Mouse (Mus musculus) hindbrain, embryonic 15.5 days (tissue): ENCODE results near the gene Olfr65. TPM values are rescaled to one million over a fixed set of nuclear protein-coding genes. Genes with fewer than 3 reads are reported as not detected.

Experiments
- ATAC-seq: fragments of 200-750 bp; cut with Nextera tagmentation; 2 replicates; pipeline ENCODE4 v1.8.0; 2017; ENCODE audit warnings: low read depth, moderate number of reproducible peaks, moderate TSS enrichment; ENCODE audit not compliant: low FRiP score
- H3K27ac ChIP-seq: fragments of 300-500 bp; sonication (generic); replicated peaks from 2 replicates; pipeline ENCODE4 v1.5.1; 2015; ENCODE audit warnings: mild to moderate bottlenecking, inconsistent platforms
- H3K27me3 ChIP-seq: fragments of 300-500 bp; sonication (generic); 2 replicates; pipeline ENCODE4 v1.6.1; 2015; ENCODE audit warnings: control low read depth, inconsistent platforms
- H3K36me3 ChIP-seq: fragments of 300-500 bp; sonication (generic); 2 replicates; pipeline ENCODE4 v1.6.1; 2015; ENCODE audit warnings: control low read depth, inconsistent platforms
- H3K4me1 ChIP-seq: fragments of 300-500 bp; sonication (generic); replicated peaks from 2 replicates; pipeline ENCODE4 v1.6.1; 2015; ENCODE audit warnings: control low read depth, inconsistent platforms
- H3K4me2 ChIP-seq: fragments of 300-500 bp; sonication (generic); 2 replicates; pipeline ENCODE4 v1.6.1; 2015; ENCODE audit warnings: moderate library complexity, mild to moderate bottlenecking, inconsistent platforms
- H3K4me3 ChIP-seq: fragments of 300-500 bp; sonication (generic); 2 replicates; pipeline ENCODE4 v1.5.1; 2015; ENCODE audit warnings: mild to moderate bottlenecking, inconsistent platforms
- H3K9ac ChIP-seq: fragments of 300-500 bp; sonication (generic); 2 replicates; pipeline ENCODE4 v1.6.1; 2015; ENCODE audit warnings: inconsistent platforms
- H3K9me3 ChIP-seq: fragments of 300-500 bp; sonication (generic); 2 replicates; pipeline ENCODE4 v1.6.1; 2016; ENCODE audit warnings: control low read depth, inconsistent platforms
- WGBS: fragments of 180-500 bp; shearing (Covaris S2); methylation state at CpG from one replicate; pipeline ENCODE4 v1.1.7; 2015; 5-methylcytosine and 5-hydroxymethylcytosine counted together
- polyA plus RNA-seq: library from polyadenylated mRNA; unstranded; fragments of >200 nt; fragmentation: Nextera tagmentation; extraction: Ambion mirVana; gene quantifications from 2 replicates; pipeline ENCODE4 v1.2.1, GENCODE M21; 2015

Gene Olfr65
- polyA plus RNA-seq, 1 experiment from 2014 or later, result not detected

GRCm38 (mm10) chr7:103912969-103913511 lies 9.8 kb downstream of the Olfr65 start:
- Histone ChIP-seq H3K9ac (no peak overlapping the region), H3K4me2 (no peak overlapping the region), H3K4me3 (no peak overlapping the region), H3K4me1 (no peaks in the 10 kb centered on the region), H3K9me3 (no peaks in the 10 kb centered on the region), H3K27ac (no peak overlapping the region), H3K27me3 (no peaks in the 10 kb centered on the region), H3K36me3 (no peaks in the 10 kb centered on the region)
- 47% methylated on average over 8 of the region's 8 CpGs for WGBS
- no peak for ATAC-seq

- Histone ChIP-seq H3K4me1 (no peaks in the 10 kb centered on the region), H3K36me3 (no peaks in the 10 kb centered on the region), H3K4me3 (no peak overlapping the region), H3K9ac (no peak overlapping the region), H3K9me3 (no peaks in the 10 kb centered on the region), H3K27me3 (no peaks in the 10 kb centered on the region), H3K27ac (no peak overlapping the region), H3K4me2 (no peak overlapping the region)
- no peak for ATAC-seq
Measured at GRCm38 (mm10) chr7:103915338-103915737, 12.1 kb downstream of the Olfr65 start.

GRCm38 (mm10) chr7:103928525-103928924 lies 25.2 kb downstream of the Olfr65 start, which contains the start of gene Olfr631:
Gene Olfr631, plus strand, starts transcription at chr7:103928825.
- Histone ChIP-seq H3K9ac (no peak within 1 kb of the TSS), H3K27me3 (no peaks in the 10 kb centered on the region), H3K9me3 (no peaks in the 10 kb centered on the region), H3K4me2 (no peak within 1 kb of the TSS), H3K4me3 (no peak within 1 kb of the TSS), H3K27ac (no peak within 1 kb of the TSS), H3K4me1 (no peaks in the 10 kb centered on the region), H3K36me3 (no peaks in the 10 kb centered on the region)
- ATAC-seq, result no peak

- H3K9ac ChIP-seq, result no peak within 1 kb of the TSS
- H3K9me3 ChIP-seq, result no peaks in the 10 kb centered on the region
- WGBS, result 69% methylated on average over 2 of the region's 2 CpGs
- no peaks in the 10 kb centered on the region for H3K27me3 ChIP-seq
- H3K36me3 ChIP-seq, result no peaks in the 10 kb centered on the region
- no peak within 1 kb of the TSS for H3K27ac ChIP-seq
- no peak within 1 kb of the TSS for H3K4me2 ChIP-seq
- H3K4me3 ChIP-seq, result no peak within 1 kb of the TSS
- no peaks in the 10 kb centered on the region for H3K4me1 ChIP-seq
- ATAC-seq, result no peak
Measured at GRCm38 (mm10) chr7:103934264-103934663, 31.0 kb downstream of the Olfr65 start, which contains the start of gene Olfr632. Gene Olfr632, plus strand, starts transcription at chr7:103934347.

GRCm38 (mm10) chr7:103942730-103943129 lies 39.4 kb downstream of the Olfr65 start:
- Histone ChIP-seq H3K4me1 (no peaks in the 10 kb centered on the region), H3K9ac (no peak overlapping the region), H3K4me3 (no peak overlapping the region), H3K4me2 (no peak overlapping the region), H3K27me3 (no peaks in the 10 kb centered on the region), H3K9me3 (no peaks in the 10 kb centered on the region), H3K36me3 (no peaks in the 10 kb centered on the region), H3K27ac (no peak overlapping the region)
- ATAC-seq, result no peak
- WGBS, result 22% methylated on average over 2 of the region's 2 CpGs

GRCm38 (mm10) chr7:103944137-103944536 lies 40.9 kb downstream of the Olfr65 start, which contains the start of gene Olfr633:
Gene Olfr633, plus strand, starts transcription at chr7:103944437.
- H3K27ac ChIP-seq, result no peak within 1 kb of the TSS
- H3K9me3 ChIP-seq, result no peaks in the 10 kb centered on the region
- H3K9ac ChIP-seq, result no peak within 1 kb of the TSS
- no peak for ATAC-seq
- H3K4me2 ChIP-seq, result no peak within 1 kb of the TSS
- no peaks in the 10 kb centered on the region for H3K27me3 ChIP-seq
- H3K36me3 ChIP-seq, result no peaks in the 10 kb centered on the region
- no peaks in the 10 kb centered on the region for H3K4me1 ChIP-seq
- no peak within 1 kb of the TSS for H3K4me3 ChIP-seq

Other genes starting within 250 kb of the Olfr65 start
- gene Olfr623, start 239.8 kb upstream of the Olfr65 start, polyA plus RNA-seq, result not detected in 2 replicates
- gene Olfr624, start 232.3 kb upstream of the Olfr65 start, polyA plus RNA-seq, result 0.03 TPM in 1 of 2 replicates, not detected in the other
- not detected in 2 replicates for gene Olfr625-ps1, start 220.8 kb upstream of the Olfr65 start, polyA plus RNA-seq
- gene Olfr243, start 188.8 kb upstream of the Olfr65 start, polyA plus RNA-seq, result not detected in 2 replicates
- not detected in 2 replicates for gene Olfr628, start 173.1 kb upstream of the Olfr65 start, polyA plus RNA-seq
- gene Olfr629, start 158.5 kb upstream of the Olfr65 start, polyA plus RNA-seq, result not detected in 2 replicates
- not detected in 2 replicates for gene Olfr630, start 146.2 kb upstream of the Olfr65 start, polyA plus RNA-seq
- gene Olfr69, start 131.9 kb upstream of the Olfr65 start, polyA plus RNA-seq, result not detected in 2 replicates
- not detected in 2 replicates for gene Olfr68, start 123.8 kb upstream of the Olfr65 start, polyA plus RNA-seq
- not detected in 2 replicates for gene Olfr67, start 111.7 kb upstream of the Olfr65 start, polyA plus RNA-seq
- 1,494 and 1,956 TPM in 2 replicates for gene Hbb-bt, start 89.5 kb upstream of the Olfr65 start, polyA plus RNA-seq
- gene Hbb-bs, start 75.4 kb upstream of the Olfr65 start, polyA plus RNA-seq, result 4,421 and 5,872 TPM in 2 replicates
- gene Hbb-bh2, start 63.0 kb upstream of the Olfr65 start, polyA plus RNA-seq, result not detected in 2 replicates
- gene Hbb-bh1, start 60.3 kb upstream of the Olfr65 start, polyA plus RNA-seq, result 1.3 and 2.5 TPM in 2 replicates
- 123 and 187 TPM in 2 replicates for gene Hbb-y, start 50.3 kb upstream of the Olfr65 start, polyA plus RNA-seq
- not detected in 2 replicates for gene Olfr66, start 17.2 kb upstream of the Olfr65 start, polyA plus RNA-seq
- not detected in 2 replicates for gene Olfr64, start 9.0 kb upstream of the Olfr65 start, polyA plus RNA-seq
- gene Olfr631, start 25.3 kb downstream of the Olfr65 start, polyA plus RNA-seq, result not detected in 2 replicates
- not detected in 2 replicates for gene Olfr632, start 30.9 kb downstream of the Olfr65 start, polyA plus RNA-seq
- gene Olfr633, start 41.0 kb downstream of the Olfr65 start, polyA plus RNA-seq, result not detected in 2 replicates
- not detected in 2 replicates for gene Olfr635, start 67.7 kb downstream of the Olfr65 start, polyA plus RNA-seq
- not detected in 2 replicates for gene Olfr638, start 95.3 kb downstream of the Olfr65 start, polyA plus RNA-seq
- 0.03 TPM in 1 of 2 replicates, not detected in the other for gene Olfr639, start 113.8 kb downstream of the Olfr65 start, polyA plus RNA-seq
- not detected in 2 replicates for gene Olfr640, start 122.1 kb downstream of the Olfr65 start, polyA plus RNA-seq
- gene Olfr641, start 132.0 kb downstream of the Olfr65 start, polyA plus RNA-seq, result not detected in 2 replicates
- gene Olfr642, start 149.2 kb downstream of the Olfr65 start, polyA plus RNA-seq, result not detected in 2 replicates
- not detected in 2 replicates for gene 4930516K23Rik, start 158.0 kb downstream of the Olfr65 start, polyA plus RNA-seq
- not detected in 2 replicates for gene Olfr644, start 168.4 kb downstream of the Olfr65 start, polyA plus RNA-seq
- not detected in 2 replicates for gene Olfr645, start 182.0 kb downstream of the Olfr65 start, polyA plus RNA-seq
- not detected in 2 replicates for gene Olfr646, start 201.4 kb downstream of the Olfr65 start, polyA plus RNA-seq
- gene Ubqln5, start 226.3 kb downstream of the Olfr65 start, polyA plus RNA-seq, result not detected in 2 replicates
- not detected in 2 replicates for gene Olfr643, start 233.9 kb downstream of the Olfr65 start, polyA plus RNA-seq
- not detected in 2 replicates for gene Ubqln3, start 239.8 kb downstream of the Olfr65 start, polyA plus RNA-seq
- gene Ubqlnl, start 247.1 kb downstream of the Olfr65 start, polyA plus RNA-seq, result not detected in 2 replicates